ENCODE assay signal across 8 mouse cellular contexts in the genomic region with DNA sequence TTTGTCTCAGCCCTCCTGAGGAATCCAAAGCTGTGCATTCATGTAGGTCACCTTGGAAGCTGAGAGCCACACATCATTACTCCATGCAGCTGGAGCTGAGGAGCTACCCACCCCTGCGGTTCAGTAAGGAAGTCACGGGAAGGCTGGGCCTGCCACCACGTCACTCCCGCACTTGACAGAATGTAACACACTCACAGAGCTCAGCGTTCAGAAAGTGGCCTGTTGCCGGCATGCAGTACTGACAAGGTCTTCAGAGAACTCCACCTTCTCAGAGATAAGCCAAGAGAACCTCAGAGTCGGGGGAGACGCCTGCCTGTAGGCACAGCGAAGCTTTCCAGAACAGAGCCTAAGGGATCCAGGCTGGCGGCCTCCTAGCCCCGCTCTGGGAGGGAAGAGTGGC. TPM values are rescaled to one million over a fixed set of nuclear protein-coding genes. Genes with fewer than 3 reads are reported as not detected.
DNase-seq lines count a peak whose midpoint lies in the region; ATAC-seq and TF ChIP-seq lines count a peak whose summit lies in the region.

No protein-coding gene starts in this region.

- WGBS in heart, adult 2 months: 10% methylated on average over 11 of the region's 11 CpGs
- 8% methylated on average over 11 of the region's 11 CpGs for WGBS in liver, embryonic 14.5 days (ENCODE audit: insufficient replicate concordance)
- WGBS in forebrain, embryonic 12.5 days: 89% methylated on average over 11 of the region's 11 CpGs

- TF ChIP-seq POLR2A in heart, adult 2 months (IDR thresholded peaks at IDR 0.05; ENCODE audit: insufficient read depth, low read depth, low read length): no peak
- peak in 1 of 2 experiments; percentile 25; a peak in 1 of 4 replicates for TF ChIP-seq POLR2A in MEL (IDR thresholded peaks at IDR 0.05; ENCODE audit: control insufficient read depth in 1 of 2, insufficient read depth in 1 of 2, low read depth in 1 of 2, low read length in 2 of 2, poor library complexity in 1 of 2)

- TF ChIP-seq CTCF in heart, adult 2 months (IDR thresholded peaks at IDR 0.05): 0 out of 2 replicates have a peak, but pooled peaks have one; percentile 6
- no peak for TF ChIP-seq CTCF in MEL (IDR thresholded peaks at IDR 0.05 in 2 of 3, conservative IDR thresholded peaks at IDR 0.05 in 1 of 3; ENCODE audit: control insufficient read depth in 1 of 3, insufficient read depth in 1 of 3, low read depth in 2 of 3, low read length in 3 of 3, poor library complexity in 1 of 3, severe bottlenecking in 1 of 3)
- TF ChIP-seq CTCF in liver, embryonic 14.5 days (IDR thresholded peaks at IDR 0.05; ENCODE audit: low read depth): no peak

- H3K27ac ChIP-seq in heart, adult 2 months: peak overlapping the region; percentile 47
- peak overlapping the region; percentile 81 for H3K27ac ChIP-seq in MEL (ENCODE audit: control insufficient read depth, low read depth, low read length)
- peak overlapping the region; percentile 58 for H3K27ac ChIP-seq in liver, embryonic 14.5 days
- no peak overlapping the region for H3K27ac ChIP-seq in forebrain, embryonic 12.5 days

- DNase-seq in heart, adult 2 months: peak; percentile 47 to 54
- no peak for DNase-seq in heart, postnatal 25 days (ENCODE audit: low spot score)
- DNase-seq in MEL (ENCODE audit: low read depth, low spot score): peak; percentile 82
- DNase-seq in liver, embryonic 14.5 days (ENCODE audit: low read depth in 3 of 3, low spot score in 3 of 3): peak in 2 of 3 experiments; percentile 45 to 52
- no peak for DNase-seq in right cerebral cortex, postnatal 25 days
- DNase-seq in left cerebral cortex, adult 18-20 months (ENCODE audit: low spot score in 2 of 2): no peak

- peak; percentile 56 for ATAC-seq in erythroblast, adult 5-6 weeks (replicated peaks; ENCODE audit: low FRiP score, poor library complexity, severe bottlenecking)
- ATAC-seq in liver, embryonic 14.5 days (ENCODE audit: insufficient read depth): peak; percentile 74
- no peak for ATAC-seq in forebrain, embryonic 12.5 days (ENCODE audit: low FRiP score)

- no peak for TF ChIP-seq RAD21 in MEL (IDR thresholded peaks at IDR 0.05; ENCODE audit: low read depth, low read length)

- no peaks in the 10 kb centered on the region for H3K9me3 ChIP-seq in MEL (replicated peaks; ENCODE audit: insufficient read depth, low read length)
- H3K9me3 ChIP-seq in liver, embryonic 14.5 days (ENCODE audit: control insufficient read depth, low read length): no peaks in the 10 kb centered on the region
- H3K9me3 ChIP-seq in forebrain, embryonic 12.5 days: no peaks in the 10 kb centered on the region

- peaks cover 49% of the 10 kb centered on the region for H3K4me1 ChIP-seq in heart, adult 2 months (ENCODE audit: control insufficient read depth, insufficient read depth, low read length)
- peaks cover 3 to 14% of the 10 kb centered on the region in 2 experiments for H3K4me1 ChIP-seq in MEL (ENCODE audit: control insufficient read depth in 1 of 2, insufficient read depth in 2 of 2, low read length in 2 of 2)
- peaks cover 30 to 47% of the 10 kb centered on the region in 2 experiments for H3K4me1 ChIP-seq in liver, embryonic 14.5 days (replicated peaks; ENCODE audit: control insufficient read depth in 2 of 2, insufficient read depth in 2 of 2, low read length in 1 of 2)
- peaks cover 12% of the 10 kb centered on the region; the same call in 1 of the 2 replicates for H3K4me1 ChIP-seq in forebrain, embryonic 12.5 days

- no peaks in the 10 kb centered on the region for H3K27me3 ChIP-seq in heart, adult 2 months (ENCODE audit: control insufficient read depth, insufficient read depth, low read length)
- no peaks in the 10 kb centered on the region for H3K27me3 ChIP-seq in MEL (ENCODE audit: control insufficient read depth in 1 of 2, insufficient read depth in 2 of 2, low read length in 2 of 2)
- no peaks in the 10 kb centered on the region for H3K27me3 ChIP-seq in liver, embryonic 14.5 days (ENCODE audit: control insufficient read depth, insufficient read depth, low read length)
- no peaks in the 10 kb centered on the region for H3K27me3 ChIP-seq in forebrain, embryonic 12.5 days

- peaks cover 37% of the 10 kb centered on the region for H3K36me3 ChIP-seq in heart, adult 2 months (ENCODE audit: control insufficient read depth, insufficient read depth, low read length)
- H3K36me3 ChIP-seq in MEL (ENCODE audit: control insufficient read depth in 1 of 2, insufficient read depth in 2 of 2, low read length in 2 of 2): peaks cover 17 to 21% of the 10 kb centered on the region in 2 experiments
- peaks cover 54% of the 10 kb centered on the region for H3K36me3 ChIP-seq in liver, embryonic 14.5 days (replicated peaks; ENCODE audit: control insufficient read depth, insufficient read depth, low read depth)
- H3K36me3 ChIP-seq in forebrain, embryonic 12.5 days (replicated peaks): peaks cover 81% of the 10 kb centered on the region

- H3K9ac ChIP-seq in heart, adult 2 months (ENCODE audit: low read depth, low read length): peak overlapping the region; percentile 58
- H3K9ac ChIP-seq in MEL (ENCODE audit: control insufficient read depth, low read depth, low read length, poor library complexity, severe bottlenecking): peak overlapping the region; percentile 44
- H3K9ac ChIP-seq in liver, embryonic 14.5 days (replicated peaks): peak overlapping the region; percentile 38
- no peak overlapping the region for H3K9ac ChIP-seq in forebrain, embryonic 12.5 days

- H3K4me3 ChIP-seq in heart, adult 2 months: peak overlapping the region; percentile 13; the same call in 1 of the 2 replicates
- H3K4me3 ChIP-seq in MEL (ENCODE audit: control insufficient read depth in 1 of 2, insufficient read depth in 1 of 2, low read depth in 2 of 2, low read length in 2 of 2): peak overlapping the region in 1 of 2 experiments; percentile 8; a peak in 2 of 4 replicates
- peak overlapping the region; percentile 26 to 34 for H3K4me3 ChIP-seq in liver, embryonic 14.5 days (ENCODE audit: insufficient read depth in 1 of 2, low read depth in 2 of 2, low read length in 2 of 2)
- no peak overlapping the region for H3K4me3 ChIP-seq in forebrain, embryonic 12.5 days (replicated peaks)

- H3K4me2 ChIP-seq in liver, embryonic 14.5 days (ENCODE audit: low read depth): peak overlapping the region; percentile 62
- H3K4me2 ChIP-seq in forebrain, embryonic 12.5 days: no peak overlapping the region

- TF ChIP-seq EP300 in heart, adult 2 months (IDR thresholded peaks at IDR 0.05; ENCODE audit: insufficient read depth, low read depth, low read length): 0 out of 2 replicates have a peak, but pooled peaks have one; percentile 27
- no peak for TF ChIP-seq EP300 in MEL (IDR thresholded peaks at IDR 0.05; ENCODE audit: low read depth in 1 of 2, low read length in 2 of 2)
- TF ChIP-seq EP300 in liver, embryonic 14.5 days (IDR thresholded peaks at IDR 0.05; ENCODE audit: low read depth): no peak

- intact Hi-C loops in heart, adult 2 months (cut with DNase I): loop anchor here (2.0 kb wide), 1 partner anchor 15 kb away; no protein-coding TSS in a partner anchor
- intact Hi-C loops in heart, postnatal 25 days (cut with DNase I): loop anchor here (2.0 to 5.0 kb wide), 2 partner anchors 17 to 42 kb away; no protein-coding TSS in a partner anchor

- H3K79me2 ChIP-seq in heart, adult 2 months (replicated peaks; ENCODE audit: control insufficient read depth, insufficient read depth, low read length): peaks cover 8% of the 10 kb centered on the region
- peaks cover 21% of the 10 kb centered on the region for H3K79me2 ChIP-seq in MEL (ENCODE audit: control insufficient read depth, insufficient read depth, low read length, poor library complexity)

TF ChIP-seq in MEL, 35 proteins besides CTCF, POLR2A, EP300 and RAD21 (continues in another document):
- TF ChIP-seq TBP (IDR thresholded peaks at IDR 0.05; ENCODE audit: low read depth, low read length) (no peak), GABPA (IDR thresholded peaks at IDR 0.05; ENCODE audit: low read depth, low read length) (no peak), ZC3H11A (IDR thresholded peaks at IDR 0.05; ENCODE audit: low read depth, low read length) (no peak), SIN3A (IDR thresholded peaks at IDR 0.05; ENCODE audit: low read length) (peak; percentile 54; the same call in 1 of the 2 replicates), MAZ (IDR thresholded peaks at IDR 0.05; ENCODE audit: low read depth, low read length) (0 out of 2 replicates have a peak, but pooled peaks have one; percentile 10), ZNF384 (IDR thresholded peaks at IDR 0.05; ENCODE audit: low read depth, low read length) (no peak), USF1 (IDR thresholded peaks at IDR 0.05; ENCODE audit: low read depth, low read length) (0 out of 2 replicates have a peak, but pooled peaks have one; percentile 21), BHLHE40 (IDR thresholded peaks at IDR 0.05; ENCODE audit: borderline replicate concordance, low read depth, low read length) (peak; percentile 40; the same call in 1 of the 2 replicates)

RNA-seq across cellular contexts. Expression of a gene that starts 18.1 kb away (rescaled TPM):
- total RNA-seq in heart, adult 2 months (2021): 100 to 1,000 TPM; 219 to 231 TPM
- polyA plus RNA-seq in heart, adult 2 months (2012; rRNA removed): 204 and 351 TPM in 2 replicates
- 100 to 1,000 TPM; 215 to 235 TPM for total RNA-seq in heart, postnatal 25 days (2021)
- 134 and 148 TPM in 2 replicates for total RNA-seq in MEL (2012; rRNA removed)
- 100 to 1,000 TPM; 105 to 251 TPM for polyA plus RNA-seq in MEL (2012; ENCODE audit: insufficient read depth in 1 of 2, insufficient read length in 2 of 2, low read depth in 1 of 2, low replicate concordance in 2 of 2, missing spikeins in 1 of 2)
- total RNA-seq in erythroblast, adult 5-6 weeks (2015; ENCODE audit: low replicate concordance): 122 and 144 TPM in 2 replicates
- total RNA-seq in erythroblast, adult 5-6 weeks (2017; ENCODE audit: low replicate concordance): 42.5 and 72.4 TPM in 2 replicates
- polyA plus RNA-seq in liver, embryonic 14.5 days (2012; rRNA removed): 53.9 and 115 TPM in 2 replicates
- 146 and 161 TPM in 2 replicates for polyA plus RNA-seq in liver, embryonic 14.5 days (2014; fragmentation: Nextera tagmentation; extraction: Ambion mirVana)
- total RNA-seq in left cerebral cortex, adult 18-20 months (2021): 100 to 1,000 TPM; 358 to 380 TPM
- 377 and 395 TPM in 2 replicates for polyA plus RNA-seq in forebrain, embryonic 12.5 days (2016; fragmentation: Nextera tagmentation; extraction: Ambion mirVana)

RNA-seq across cellular contexts. Expression of a gene that starts 45.4 kb away (rescaled TPM):
- total RNA-seq in heart, adult 2 months (2021): 1 to 10 TPM; 7.6 to 8.2 TPM
- 9.7 and 12.2 TPM in 2 replicates for polyA plus RNA-seq in heart, adult 2 months (2012; rRNA removed)
- 1 to 10 TPM; 7.6 to 8.2 TPM for total RNA-seq in heart, postnatal 25 days (2021)
- total RNA-seq in MEL (2012; rRNA removed): 9.0 and 10.4 TPM in 2 replicates
- 1 to 10 TPM in 1 of 2 experiments, not detected in 1; 8.9 TPM for polyA plus RNA-seq in MEL (2012; ENCODE audit: insufficient read depth in 1 of 2, insufficient read length in 2 of 2, low read depth in 1 of 2, low replicate concordance in 2 of 2, missing spikeins in 1 of 2)
- total RNA-seq in erythroblast, adult 5-6 weeks (2015; ENCODE audit: low replicate concordance): 5.2 and 6.7 TPM in 2 replicates
- 7.1 and 8.8 TPM in 2 replicates for total RNA-seq in erythroblast, adult 5-6 weeks (2017; ENCODE audit: low replicate concordance)
- 4.9 TPM in 2 replicates for polyA plus RNA-seq in liver, embryonic 14.5 days (2012; rRNA removed)
- polyA plus RNA-seq in liver, embryonic 14.5 days (2014; fragmentation: Nextera tagmentation; extraction: Ambion mirVana): 4.5 and 5.4 TPM in 2 replicates
- 10 to 100 TPM; 31.9 to 33.1 TPM for total RNA-seq in left cerebral cortex, adult 18-20 months (2021)
- 13.0 and 13.8 TPM in 2 replicates for polyA plus RNA-seq in forebrain, embryonic 12.5 days (2016; fragmentation: Nextera tagmentation; extraction: Ambion mirVana)

Comparison
In these comparisons a context has a peak if more than half of its experiments do, and no peak if none do; other contexts are left out.
1. DNase-seq: peak in heart, adult 2 months (2 of 2), MEL (single experiment) and liver, embryonic 14.5 days (2 of 3); none in heart, postnatal 25 days (single experiment), right cerebral cortex, postnatal 25 days (single experiment) and left cerebral cortex, adult 18-20 months (0 of 2).